Mouse (Mus musculus) lung, postnatal 0 days (tissue): Measurements from ENCODE around the gene Ccdc60. TPM values are rescaled to one million over a fixed set of nuclear protein-coding genes. Genes with fewer than 3 reads are reported as not detected.
A peak's percentile ranks its signal among the peaks of the same experiment; 100 is the strongest.

Source experiments
- ATAC-seq: fragments of 200-750 bp; cut with Nextera tagmentation; 2 replicates; pipeline ENCODE4 v1.8.0; 2017; ENCODE audit warnings: moderate library complexity
- DNase-seq: peaks from one replicate; pipeline ENCODE4 v3.0.0-alpha.2; 2016; ENCODE audit warnings: low spot score
- H3K27ac ChIP-seq: fragments of 300-500 bp; sonication (generic); 2 replicates; pipeline ENCODE4 v1.5.1; 2014; ENCODE audit warnings: antibody characterized with exemption, mild to moderate bottlenecking, low read length, mixed read lengths
- H3K27me3 ChIP-seq: fragments of 300-500 bp; sonication (generic); replicated peaks from 2 replicates; pipeline ENCODE4 v1.6.1; 2014; ENCODE audit warnings: low read length, mixed read lengths; ENCODE audit not compliant: insufficient read depth
- H3K36me3 ChIP-seq: fragments of 300-500 bp; sonication (generic); 2 replicates; pipeline ENCODE4 v1.6.1; 2014; ENCODE audit warnings: low read length, mixed read lengths; ENCODE audit not compliant: insufficient read depth
- H3K4me1 ChIP-seq: fragments of 300-500 bp; sonication (generic); 2 replicates; pipeline ENCODE4 v1.6.1; 2014; ENCODE audit warnings: antibody characterized with exemption, low read depth, low read length, mixed read lengths; ENCODE audit not compliant: insufficient read depth
- H3K4me2 ChIP-seq: fragments of 300-500 bp; sonication (generic); replicated peaks from 2 replicates; pipeline ENCODE4 v1.6.1; 2014; ENCODE audit warnings: low read depth, mild to moderate bottlenecking, low read length, moderate library complexity, mixed read lengths
- H3K4me3 ChIP-seq: fragments of 300-500 bp; sonication (generic); 2 replicates; pipeline ENCODE4 v1.5.1; 2014; ENCODE audit warnings: low read depth, low read length
- H3K9ac ChIP-seq: fragments of 300-500 bp; sonication (generic); replicated peaks from 2 replicates; pipeline ENCODE4 v1.6.1; 2014; ENCODE audit warnings: low read depth, mild to moderate bottlenecking
- H3K9me3 ChIP-seq: fragments of 300-500 bp; sonication (generic); 2 replicates; pipeline ENCODE4 v1.6.1; 2016; ENCODE audit warnings: low read length, mixed read lengths
- CTCF ChIP-seq: IDR thresholded peaks from 2 replicates; pipeline ENCODE4 v1.5.1; 2016; ENCODE audit warnings: antibody characterized with exemption, mild to moderate bottlenecking
- EP300 ChIP-seq: IDR thresholded peaks from 2 replicates; pipeline ENCODE4 v1.6.1; 2016; ENCODE audit warnings: antibody characterized with exemption, mild to moderate bottlenecking, control low read depth
- WGBS: fragments of 180-500 bp; shearing (Covaris S2); extraction: QIAGEN DNeasy Blood & Tissue Kit; methylation state at CpG from one replicate; pipeline ENCODE4 v1.1.7; 2014; 5-methylcytosine and 5-hydroxymethylcytosine counted together
- polyA plus RNA-seq: library from polyadenylated mRNA; unstranded; fragments of >200 nt; fragmentation: Nextera tagmentation; extraction: Ambion mirVana; gene quantifications from 2 replicates; pipeline ENCODE4 v1.2.1, GENCODE M21; 2015

The Ccdc60 gene
- polyA plus RNA-seq, 1 experiment from 2014 or later = 1.3 TPM

DNA sequence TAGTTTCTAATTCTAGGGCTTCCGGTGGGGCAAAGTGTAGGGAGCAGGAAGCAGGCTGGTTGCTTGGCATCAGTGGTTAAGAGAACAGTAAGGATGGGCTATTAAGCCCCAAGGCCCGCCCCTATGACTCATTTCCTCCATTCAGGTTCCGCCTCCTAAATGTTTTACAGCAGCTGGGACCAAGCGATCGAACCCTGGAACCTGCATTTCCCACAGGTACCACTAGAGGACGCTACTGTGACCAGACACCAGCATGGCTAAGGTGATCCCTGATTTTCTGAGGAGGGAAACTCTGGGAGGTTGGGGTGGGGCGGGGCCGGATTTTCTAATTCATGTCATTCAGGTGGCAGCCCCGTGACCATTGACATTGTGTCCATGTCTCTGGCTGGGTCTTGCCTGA, 96.1 kb downstream of the Ccdc60 start:
- H3K9me3 ChIP-seq = no peaks in the 10 kb centered on the region
- WGBS = 68% methylated on average over 9 of the region's 9 CpGs
- TF ChIP-seq CTCF (no peak), EP300 (no peak)
- no peak overlapping the region for H3K27ac ChIP-seq
- H3K4me1 ChIP-seq = no peaks in the 10 kb centered on the region
- no peak for DNase-seq
- no peak overlapping the region for H3K9ac ChIP-seq
- no peaks in the 10 kb centered on the region for H3K27me3 ChIP-seq
- H3K4me2 ChIP-seq = no peak overlapping the region
- no peaks in the 10 kb centered on the region for H3K36me3 ChIP-seq
- H3K4me3 ChIP-seq = no peak overlapping the region
- ATAC-seq = no peak

DNA sequence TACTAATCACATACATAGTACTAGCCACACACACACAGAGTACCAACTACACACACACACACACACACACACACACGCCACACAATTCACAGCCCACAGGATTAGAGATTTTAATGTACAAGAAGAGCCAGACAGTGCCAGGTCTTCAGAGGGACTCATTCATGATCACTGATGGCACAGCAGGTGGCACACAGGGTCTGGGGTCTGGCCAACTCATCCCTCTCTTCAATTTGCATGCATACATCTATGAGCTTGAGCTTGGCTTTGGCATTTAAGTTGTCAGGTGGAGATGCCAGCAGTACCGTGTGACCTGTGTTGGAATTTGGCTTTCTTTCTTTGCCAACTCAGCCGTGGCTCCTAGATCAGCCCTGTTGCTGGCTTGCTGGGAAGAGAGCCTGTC, 97.2 kb downstream of the Ccdc60 start:
- H3K9ac ChIP-seq = no peak overlapping the region
- WGBS = 74% methylated on average over 3 of the region's 3 CpGs
- ATAC-seq (no peak), DNase-seq (no peak)
- H3K9me3 ChIP-seq = no peaks in the 10 kb centered on the region
- no peak overlapping the region for H3K4me3 ChIP-seq
- no peak overlapping the region for H3K27ac ChIP-seq
- no peak overlapping the region for H3K4me2 ChIP-seq
- no peaks in the 10 kb centered on the region for H3K4me1 ChIP-seq
- H3K36me3 ChIP-seq = no peaks in the 10 kb centered on the region
- H3K27me3 ChIP-seq = no peaks in the 10 kb centered on the region
- TF ChIP-seq EP300 = no peak
- TF ChIP-seq CTCF = no peak

DNA sequence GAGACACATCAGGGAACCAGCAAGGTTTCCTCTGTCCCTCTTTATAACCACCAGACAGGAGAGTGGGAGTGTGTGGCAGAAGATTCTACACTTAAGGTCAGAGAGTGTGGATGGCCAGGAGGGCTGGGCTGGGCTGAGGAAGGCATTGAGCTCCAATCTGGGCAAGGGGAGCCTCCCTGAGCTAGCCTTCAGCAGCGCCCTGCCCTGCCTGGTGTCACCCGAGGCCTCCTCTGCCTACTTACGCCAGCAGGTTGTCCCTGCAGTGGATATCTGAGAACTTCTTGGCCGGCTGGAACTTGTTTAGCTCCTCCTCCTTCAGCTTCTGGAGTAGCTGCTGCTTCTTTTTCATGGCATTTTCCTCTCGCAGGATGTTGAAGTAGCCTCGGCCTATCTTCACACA, 99.0 kb downstream of the Ccdc60 start:
- Histone ChIP-seq H3K36me3 (no peaks in the 10 kb centered on the region), H3K27ac (no peak overlapping the region), H3K4me3 (no peak overlapping the region), H3K9ac (no peak overlapping the region), H3K9me3 (no peaks in the 10 kb centered on the region), H3K4me1 (no peaks in the 10 kb centered on the region), H3K4me2 (no peak overlapping the region), H3K27me3 (no peaks in the 10 kb centered on the region)
- DNase-seq (no peak), ATAC-seq (no peak)
- WGBS = 20% methylated on average over 6 of the region's 6 CpGs
- TF ChIP-seq EP300 = no peak
- no peak for TF ChIP-seq CTCF

DNA sequence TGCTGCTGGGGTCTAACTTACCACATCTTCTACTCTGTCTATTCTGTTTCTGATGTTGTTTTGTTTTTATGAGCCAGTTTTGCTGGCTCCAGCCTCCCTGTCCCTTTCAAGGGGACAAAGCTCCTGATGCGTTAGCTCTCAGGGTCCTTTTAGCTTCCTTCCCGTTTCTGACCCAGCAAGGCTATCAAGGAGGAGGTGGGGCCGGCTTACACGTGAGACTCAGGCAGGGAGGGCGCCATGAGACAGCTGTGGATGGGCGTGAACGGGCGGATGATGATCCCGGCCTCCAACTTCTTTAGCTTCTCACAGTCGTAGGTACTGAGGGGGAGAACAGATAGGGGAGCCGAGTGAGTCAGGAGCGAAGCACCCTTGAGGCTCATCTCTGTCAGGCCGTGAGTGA, 108.2 kb downstream of the Ccdc60 start:
- TF ChIP-seq CTCF (no peak), EP300 (no peak)
- Histone ChIP-seq H3K4me3 (no peak overlapping the region), H3K9me3 (no peaks in the 10 kb centered on the region), H3K36me3 (no peaks in the 10 kb centered on the region), H3K27ac (no peak overlapping the region), H3K4me2 (no peak overlapping the region), H3K27me3 (0 out of 2 replicates have a peak, but pooled peaks cover 3% of the 10 kb centered on the region), H3K4me1 (no peaks in the 10 kb centered on the region), H3K9ac (no peak overlapping the region)
- DNase-seq (no peak), ATAC-seq (no peak)
- 10% methylated on average over 13 of the region's 13 CpGs for WGBS

DNA sequence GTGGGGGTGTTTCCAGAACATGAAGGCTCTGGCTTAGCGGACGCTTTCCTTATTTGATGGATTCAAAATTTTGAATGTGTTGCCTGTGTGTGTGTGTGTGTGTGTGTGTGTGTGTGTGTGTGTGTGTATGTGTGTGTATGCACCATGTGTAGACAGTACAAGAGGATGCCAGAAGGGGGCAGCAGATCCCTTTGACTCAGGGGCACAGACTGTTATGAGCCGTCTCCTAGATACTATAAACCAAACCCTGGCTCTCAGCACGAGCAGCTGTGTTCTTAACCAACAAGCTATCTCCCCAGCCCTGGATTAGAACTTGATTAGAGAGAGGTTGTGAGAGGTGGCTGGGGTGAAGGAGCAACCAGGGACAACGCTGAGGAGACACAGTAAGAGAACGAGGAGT, 117.1 kb downstream of the Ccdc60 start:
- Histone ChIP-seq H3K27me3 (no peaks in the 10 kb centered on the region), H3K4me3 (no peak overlapping the region), H3K36me3 (no peaks in the 10 kb centered on the region), H3K27ac (no peak overlapping the region), H3K9me3 (no peaks in the 10 kb centered on the region), H3K4me2 (no peak overlapping the region), H3K9ac (no peak overlapping the region), H3K4me1 (no peaks in the 10 kb centered on the region)
- no peak for ATAC-seq
- DNase-seq = no peak
- TF ChIP-seq CTCF = no peak
- TF ChIP-seq EP300 = no peak
- 91% methylated on average over 6 of the region's 6 CpGs for WGBS

DNA sequence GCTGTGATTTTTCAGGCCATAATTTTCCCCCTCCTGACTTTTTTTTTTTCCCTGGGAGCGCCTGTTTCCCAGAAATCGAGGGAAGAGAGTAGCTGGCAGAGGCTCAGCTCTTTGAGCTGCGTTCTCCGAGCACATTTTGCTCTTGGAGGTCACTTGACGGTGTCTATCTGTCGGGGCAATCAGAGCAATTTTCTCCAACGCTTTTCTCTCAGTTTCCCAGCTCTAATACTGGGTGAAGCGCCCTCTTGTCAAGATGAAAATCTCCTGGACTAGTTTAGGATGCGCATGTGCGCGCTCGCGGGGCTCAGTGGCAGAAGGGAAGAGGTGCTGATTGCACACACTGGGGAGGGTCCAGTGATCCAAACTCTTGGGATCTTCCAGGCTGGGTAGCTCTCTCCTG, 121.8 kb downstream of the Ccdc60 start:
- H3K4me2 ChIP-seq = no peak overlapping the region
- H3K9ac ChIP-seq = no peak overlapping the region
- WGBS = 66% methylated on average over 13 of the region's 13 CpGs
- ATAC-seq (no peak), DNase-seq (no peak)
- no peaks in the 10 kb centered on the region for H3K36me3 ChIP-seq
- TF ChIP-seq CTCF (no peak), EP300 (no peak)
- H3K9me3 ChIP-seq = no peaks in the 10 kb centered on the region
- no peak overlapping the region for H3K27ac ChIP-seq
- H3K27me3 ChIP-seq = no peaks in the 10 kb centered on the region
- no peak overlapping the region for H3K4me3 ChIP-seq
- H3K4me1 ChIP-seq = no peaks in the 10 kb centered on the region

DNA sequence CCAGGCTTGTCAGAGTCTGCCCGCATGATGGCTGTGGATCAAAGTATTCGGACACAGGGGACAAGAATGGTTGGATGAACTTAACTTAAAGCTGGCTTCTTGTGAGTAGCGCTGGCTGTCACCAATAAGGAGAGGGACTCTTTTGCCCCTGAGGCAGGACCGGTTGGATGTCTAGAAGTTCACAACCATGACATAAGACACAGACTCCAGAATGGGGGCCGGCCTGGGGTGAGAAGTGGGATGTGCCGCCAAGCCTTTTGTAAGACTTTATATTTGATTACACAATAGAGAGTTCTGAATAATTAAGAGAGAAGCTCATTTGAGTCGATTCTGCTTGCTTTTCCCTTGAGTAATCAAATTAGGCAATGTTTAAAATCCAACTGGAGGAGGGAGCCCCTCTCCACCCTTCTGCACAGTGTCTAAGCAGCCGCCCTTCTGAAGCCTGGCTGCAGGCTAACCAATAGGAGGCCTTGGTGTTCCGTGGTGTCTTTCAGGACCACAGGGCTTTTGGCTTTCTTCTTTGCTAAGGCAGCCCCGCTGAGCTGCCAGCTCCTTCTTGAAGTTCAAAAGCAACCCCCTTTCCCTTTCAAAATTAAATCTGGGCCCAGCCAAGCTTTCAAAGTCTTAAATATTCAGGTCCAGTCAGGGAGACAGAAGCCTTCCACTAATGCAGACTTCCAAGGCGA, 123.4 kb downstream of the Ccdc60 start:
- ATAC-seq = no peak
- Histone ChIP-seq H3K27ac (no peak overlapping the region), H3K27me3 (no peaks in the 10 kb centered on the region), H3K4me2 (no peak overlapping the region), H3K9me3 (no peaks in the 10 kb centered on the region), H3K4me1 (no peaks in the 10 kb centered on the region), H3K9ac (no peak overlapping the region), H3K36me3 (no peaks in the 10 kb centered on the region), H3K4me3 (no peak overlapping the region)
- peak; percentile 34 for DNase-seq
- WGBS = 64% methylated on average over 11 of the region's 11 CpGs
- TF ChIP-seq EP300 (no peak), CTCF (no peak)
